Mouse (Mus musculus) right cerebral cortex, postnatal 10 days (tissue): ENCODE data around the gene Mat2a.
"Not testable (repeated sequence)": the region's sequence is repeated elsewhere in the genome, so short reads cannot be mapped to it uniquely, and the experiment has no call there.

ENCODE experiments used
- DNase-seq, 2 experiments: peaks; one replicate each; pipeline ENCODE4 v3.0.0; 2021; ENCODE audit warnings: low spot score in 2 of 2

Mat2a gene

DNA sequence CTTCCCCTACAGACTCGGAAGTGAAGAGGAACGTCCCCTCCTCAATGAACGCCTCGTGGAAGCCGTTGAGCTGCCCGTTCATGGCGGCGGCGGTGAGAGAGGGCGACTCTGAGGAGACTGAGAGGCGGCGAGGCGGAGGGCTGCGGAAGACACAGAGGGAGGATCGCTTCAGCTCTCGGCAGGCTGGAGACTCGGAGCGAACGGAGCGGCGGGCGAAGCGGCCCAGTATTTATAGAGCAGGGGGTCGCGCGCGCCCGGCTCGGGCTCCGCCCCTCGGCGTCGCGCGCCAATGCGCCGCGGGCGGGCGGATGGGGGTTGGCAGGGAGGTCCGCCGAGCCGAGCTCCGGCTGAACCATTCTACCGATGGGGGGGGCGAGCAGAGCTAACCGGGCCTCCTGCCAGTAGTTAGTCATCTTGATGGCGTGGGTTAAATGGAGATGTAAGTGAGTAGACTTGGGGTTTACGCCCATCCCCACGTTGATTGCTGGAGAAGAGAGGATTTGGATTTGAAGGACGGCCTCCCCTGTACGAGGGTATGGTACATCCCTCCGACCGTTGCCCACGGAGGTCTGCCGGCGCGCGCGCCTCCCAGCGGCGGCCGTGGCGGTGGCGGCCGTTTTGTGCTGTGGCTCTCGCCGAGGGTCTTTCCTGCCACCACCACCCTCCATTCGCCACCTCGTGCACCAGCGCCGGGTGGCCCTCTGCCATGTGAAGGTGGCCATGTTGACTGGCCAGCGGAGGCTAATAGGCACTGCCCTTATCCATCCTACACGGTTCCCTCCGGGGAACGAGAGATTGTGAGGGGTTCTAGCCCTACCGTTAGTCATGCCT lies at the start of gene Mat2a:
TSS of gene Mat2a (minus strand) at position 204 of the 831 bp plus-strand sequence.
- peak; percentile 96 to 98 for DNase-seq

DNA sequence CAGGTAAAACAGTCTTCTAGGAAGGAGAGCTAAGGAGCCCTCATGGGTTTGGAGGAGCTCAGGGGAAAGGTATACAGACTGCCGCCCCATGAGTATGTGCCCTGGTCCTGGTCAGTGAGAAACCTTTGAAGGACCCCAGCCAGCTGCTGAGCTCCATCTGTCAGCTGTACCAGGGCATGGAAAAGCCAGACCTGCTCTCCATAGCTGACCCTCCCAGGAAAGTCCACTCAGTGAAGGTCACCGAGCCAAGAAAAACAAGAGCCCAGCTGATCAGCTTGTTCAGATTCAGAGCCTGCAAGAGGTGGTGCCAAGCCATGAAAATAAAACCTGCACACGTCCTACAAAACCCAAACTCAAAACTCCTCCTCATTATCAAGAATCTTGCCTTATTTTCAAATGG lies 49.5 kb upstream of the Mat2a start:
- no peak for DNase-seq

DNA sequence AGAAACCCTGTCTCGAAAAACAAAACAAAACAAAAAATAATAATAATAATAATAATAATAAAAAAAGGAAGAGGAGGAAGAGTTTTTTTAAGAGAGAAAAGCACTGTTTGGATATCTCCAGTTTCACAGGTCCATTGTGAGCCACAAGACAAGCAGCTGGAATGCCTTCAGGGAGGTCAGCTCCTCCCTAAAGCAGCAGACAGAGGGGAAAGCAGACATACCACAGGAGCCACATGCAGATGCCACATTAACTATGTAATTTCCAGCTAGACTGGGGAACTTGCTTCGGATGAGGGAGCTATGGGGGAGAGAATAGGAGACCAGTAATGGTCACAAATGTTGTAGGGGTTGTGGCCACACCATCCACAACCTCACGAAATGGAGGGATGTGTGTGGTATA lies 47.9 kb upstream of the Mat2a start:
- no peak for DNase-seq

DNA sequence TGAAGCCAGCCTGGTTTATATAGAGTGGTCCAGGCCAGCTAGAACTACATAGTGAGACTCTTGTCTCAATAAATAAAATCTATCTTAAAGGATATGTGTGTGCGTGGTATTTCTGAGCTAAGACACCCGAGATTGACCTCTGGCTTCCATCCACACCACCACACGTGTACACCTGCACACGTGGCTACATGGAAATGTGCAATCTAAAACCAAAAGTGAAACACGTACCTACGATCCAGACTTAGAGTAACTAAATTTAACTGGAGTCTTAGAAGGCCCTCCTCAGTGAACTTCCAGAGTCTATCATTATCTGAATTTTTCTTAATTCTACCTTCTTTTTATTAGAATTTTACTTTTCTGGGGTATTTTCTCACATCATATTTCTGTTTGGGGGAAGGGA lies 46.9 kb upstream of the Mat2a start:
- DNase-seq = no peak

DNA sequence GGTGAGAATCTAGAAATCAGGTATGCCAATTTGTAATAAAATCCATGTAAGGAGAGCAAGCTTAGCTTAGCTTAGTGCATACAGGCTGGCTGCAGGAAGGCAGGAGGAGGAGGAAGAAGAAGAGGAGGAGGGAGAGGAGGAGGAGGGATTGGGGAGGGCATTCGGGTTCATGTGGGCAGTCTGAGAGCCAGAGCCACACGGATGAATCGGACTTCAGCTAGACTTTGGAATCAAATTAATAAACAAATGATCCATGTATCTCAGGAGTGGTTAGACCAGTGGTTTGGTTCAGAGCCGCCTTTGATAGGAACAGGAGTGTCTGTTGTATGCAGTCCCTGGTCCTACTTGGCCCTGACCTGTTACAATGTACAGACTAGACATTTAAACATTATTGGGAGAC lies 45.5 kb upstream of the Mat2a start:
- no peak for DNase-seq

DNA sequence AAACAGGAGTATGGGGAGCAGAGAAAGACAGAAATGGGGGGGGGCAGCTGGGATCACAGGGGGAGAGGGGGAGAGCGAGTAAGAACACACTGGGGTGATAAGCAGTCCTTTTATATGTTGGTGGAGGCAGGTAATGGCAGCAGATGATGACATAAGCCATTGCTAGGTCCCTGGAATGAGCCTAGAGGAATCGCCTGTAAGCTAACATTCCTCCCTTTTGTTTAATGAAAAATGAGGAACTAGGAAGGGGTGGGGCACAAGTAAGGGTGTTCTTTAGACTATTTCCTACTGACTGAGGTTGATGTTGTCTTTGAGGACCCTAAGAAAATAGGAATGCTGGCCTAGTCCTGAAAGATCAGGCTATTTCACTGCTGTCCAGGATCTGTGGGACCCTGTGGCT lies 42.8 kb upstream of the Mat2a start:
- no peak for DNase-seq

DNA sequence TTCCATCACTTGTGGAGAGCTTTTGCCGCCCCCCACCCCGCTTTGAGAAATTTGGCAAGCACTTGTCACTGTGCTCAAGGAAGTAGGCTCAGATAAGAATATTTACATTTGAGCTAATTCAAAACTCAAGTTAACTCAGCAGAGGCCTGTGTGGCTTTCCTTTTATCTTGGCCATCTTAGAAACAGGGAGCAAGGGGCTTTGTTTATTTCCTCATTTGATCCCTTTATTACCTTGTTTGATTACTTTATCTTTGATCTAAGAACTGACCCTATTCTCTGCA lies 41.0 kb upstream of the Mat2a start:
- no peak for DNase-seq

DNA sequence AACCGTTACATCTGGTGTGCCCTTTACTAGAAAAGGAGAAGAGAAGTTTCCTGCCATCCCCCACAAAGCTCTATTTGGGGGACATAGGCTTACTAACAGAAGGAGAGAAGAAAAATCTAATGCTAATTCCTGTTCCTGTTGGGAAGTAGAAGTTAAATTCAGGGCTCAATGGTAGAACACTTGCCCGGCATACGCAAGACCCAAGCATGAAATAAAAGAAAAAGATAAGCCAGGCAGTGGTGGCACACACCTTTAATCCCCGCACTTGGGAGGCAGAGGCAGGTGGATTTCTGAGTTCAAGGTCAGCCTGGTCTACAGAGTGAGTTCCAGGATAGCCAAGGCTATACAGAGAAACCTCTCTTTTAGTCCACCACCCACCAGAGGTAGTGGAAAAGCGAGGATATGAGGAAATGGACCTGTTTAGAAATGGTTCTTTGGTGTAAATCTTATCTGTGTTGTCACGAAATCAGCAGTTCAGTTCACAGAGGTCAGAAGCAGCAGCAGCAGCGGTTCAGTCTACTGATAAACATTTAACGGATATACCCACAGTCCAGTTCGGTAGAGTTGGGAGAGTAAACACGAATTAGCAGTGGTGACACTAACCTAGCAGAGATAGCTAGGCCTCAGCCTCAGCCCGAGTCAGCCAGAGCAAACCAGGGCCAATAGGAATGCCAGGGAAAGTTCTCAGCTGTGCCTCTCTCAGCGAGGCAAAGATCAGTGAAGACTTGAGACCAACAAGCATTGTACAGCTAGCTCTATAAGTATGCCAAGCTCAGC lies 40.5 kb upstream of the Mat2a start:
- no peak for DNase-seq

DNA sequence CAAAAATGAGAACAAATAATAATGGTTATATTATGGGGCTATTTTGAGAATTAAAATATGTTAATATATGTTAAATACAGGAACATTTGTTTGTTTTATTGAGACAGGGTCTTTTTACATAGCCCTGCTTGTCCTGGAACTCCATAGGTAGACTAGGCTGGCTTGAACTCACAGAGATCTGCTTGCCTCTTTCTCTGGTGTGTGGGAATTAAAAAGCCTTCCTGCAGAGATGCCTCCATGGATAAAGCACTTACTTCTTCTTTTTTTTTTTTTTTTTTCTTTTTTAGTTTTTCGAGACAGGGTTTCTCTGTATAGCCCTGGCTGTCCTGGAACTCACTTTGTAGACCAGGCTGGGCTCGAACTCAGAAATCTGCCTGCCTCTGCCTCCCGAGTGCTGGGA lies 39.3 kb upstream of the Mat2a start:
- not testable (repeated sequence) for DNase-seq

DNA sequence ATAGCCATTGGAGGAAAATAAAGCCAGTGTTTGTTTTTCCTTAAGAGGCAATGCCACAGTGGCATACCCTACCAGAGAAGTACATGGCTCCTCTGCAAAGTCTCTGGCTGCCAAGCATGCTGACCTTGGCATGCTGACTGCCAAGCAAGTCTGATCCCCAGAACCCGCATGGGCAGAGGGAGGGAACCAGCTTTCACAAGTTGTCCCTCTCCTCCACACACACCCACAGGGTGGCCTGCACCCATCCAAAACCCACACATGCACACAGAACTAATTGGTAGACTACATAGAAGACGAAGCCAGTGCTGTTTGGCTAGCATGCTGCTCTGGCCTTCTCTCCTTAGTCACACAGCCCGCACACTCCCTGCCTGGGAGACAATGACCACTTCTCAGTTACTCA lies 38.3 kb upstream of the Mat2a start:
- DNase-seq = no peak

DNA sequence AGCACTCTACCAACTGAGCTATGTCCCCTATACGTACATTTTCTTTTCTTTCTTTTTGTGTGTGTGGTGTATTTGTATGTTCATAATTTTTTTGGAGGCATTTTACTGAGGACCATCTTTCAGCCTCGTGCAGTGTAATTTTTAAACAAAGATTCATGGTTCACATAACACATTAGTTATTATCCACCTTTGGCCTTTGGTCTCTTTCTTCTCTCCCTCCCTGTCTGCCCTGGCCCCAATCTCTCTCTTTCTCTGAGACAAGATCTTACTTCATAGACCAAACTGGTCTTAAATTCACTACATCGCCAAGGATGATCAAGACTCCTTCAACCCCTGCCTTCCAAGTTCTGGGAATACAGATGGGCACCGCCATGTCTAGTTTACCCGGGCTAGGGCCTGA lies 37.5 kb upstream of the Mat2a start:
- DNase-seq = no peak

DNA sequence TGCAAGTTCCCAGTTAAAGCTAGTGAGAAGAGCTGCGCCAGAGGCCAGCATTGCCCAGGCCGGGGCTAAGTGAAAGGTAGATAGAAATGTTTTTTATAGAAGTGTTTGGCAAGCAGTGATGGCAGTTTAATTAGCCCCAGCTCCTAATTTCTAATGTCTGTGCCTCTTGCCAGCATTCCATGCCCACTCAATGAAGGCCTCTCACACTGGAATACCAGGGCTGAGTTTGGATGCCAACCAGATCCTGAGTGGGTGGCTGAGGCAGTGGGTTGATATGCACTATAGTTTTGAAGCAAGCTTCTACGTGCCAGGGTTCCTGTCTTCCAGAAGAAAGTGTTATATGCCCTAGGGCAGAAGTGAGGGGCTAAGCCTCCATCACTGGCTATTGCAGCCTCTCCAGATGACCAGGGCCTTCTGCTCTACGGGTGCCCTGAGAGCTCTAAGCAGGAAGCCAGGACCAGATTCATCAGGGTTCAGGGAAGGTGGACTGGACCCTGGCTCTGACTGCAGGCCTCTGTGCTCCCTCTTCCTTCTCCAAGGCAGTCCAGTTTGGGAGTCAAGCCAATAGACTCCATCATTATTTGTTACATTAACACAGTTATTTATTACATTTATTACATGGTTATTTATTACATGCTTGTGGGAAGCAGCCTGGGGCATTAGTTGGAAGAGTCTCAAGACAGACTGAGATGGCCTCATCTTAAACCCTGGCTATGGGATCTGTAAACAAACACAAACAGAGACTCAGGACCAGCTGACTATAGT lies 36.0 kb upstream of the Mat2a start:
- peak; percentile 39 to 40 for DNase-seq

DNA sequence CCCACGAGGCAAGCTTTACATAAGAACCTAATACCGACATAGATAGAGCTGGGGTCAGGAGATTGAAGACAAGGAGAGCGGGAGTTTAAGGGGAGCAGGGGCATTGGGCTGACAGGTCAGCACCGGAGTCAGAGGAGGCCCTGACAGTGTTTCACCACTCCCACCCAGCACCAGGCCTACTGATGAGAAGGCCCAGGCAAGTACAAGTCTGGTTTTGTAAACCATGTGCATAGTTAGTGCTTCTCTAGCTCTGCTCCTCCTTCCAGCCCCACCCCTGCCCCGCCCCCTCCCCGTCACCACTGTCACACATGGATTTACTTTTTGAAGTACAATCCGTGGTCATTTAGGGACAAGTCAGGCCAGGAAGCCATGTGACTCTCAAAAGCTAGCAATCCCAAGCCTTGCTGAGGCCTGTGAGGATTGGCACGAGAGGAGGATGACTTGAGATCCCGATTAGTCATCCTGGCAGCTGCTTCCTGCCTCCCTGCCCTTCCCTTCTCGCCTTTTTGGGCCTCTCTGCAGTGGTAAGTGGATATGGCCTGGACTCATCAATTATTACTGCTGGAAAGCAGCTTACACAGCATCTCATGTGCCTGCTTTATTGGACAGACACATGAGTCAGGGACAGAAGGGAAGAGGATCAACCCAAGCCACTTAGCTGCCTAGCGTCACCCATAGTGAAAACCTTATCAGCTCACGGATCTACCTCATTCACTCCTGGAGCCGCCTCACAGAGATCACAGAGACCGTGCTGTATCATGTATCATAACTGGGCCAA lies 34.1 kb upstream of the Mat2a start:
- no peak for DNase-seq

DNA sequence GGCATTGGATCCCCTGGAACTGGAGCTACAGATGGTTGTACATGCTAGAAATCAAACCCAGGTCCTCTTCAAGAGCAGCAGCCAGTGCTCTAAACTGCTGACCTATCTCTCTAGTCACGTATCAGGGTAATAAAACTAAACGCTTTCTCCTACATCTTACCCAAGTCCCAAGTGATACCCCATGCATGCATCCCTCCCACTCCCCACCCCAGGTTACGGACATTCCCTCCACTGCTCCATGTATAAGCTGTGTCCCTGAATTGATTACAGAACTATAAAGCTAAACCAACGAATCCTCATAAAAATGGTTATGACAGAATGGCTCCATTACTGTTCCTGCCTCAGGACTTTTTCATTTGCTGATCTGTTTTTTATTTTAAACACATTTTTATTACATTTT lies 26.8 kb upstream of the Mat2a start:
- DNase-seq = no peak

DNA sequence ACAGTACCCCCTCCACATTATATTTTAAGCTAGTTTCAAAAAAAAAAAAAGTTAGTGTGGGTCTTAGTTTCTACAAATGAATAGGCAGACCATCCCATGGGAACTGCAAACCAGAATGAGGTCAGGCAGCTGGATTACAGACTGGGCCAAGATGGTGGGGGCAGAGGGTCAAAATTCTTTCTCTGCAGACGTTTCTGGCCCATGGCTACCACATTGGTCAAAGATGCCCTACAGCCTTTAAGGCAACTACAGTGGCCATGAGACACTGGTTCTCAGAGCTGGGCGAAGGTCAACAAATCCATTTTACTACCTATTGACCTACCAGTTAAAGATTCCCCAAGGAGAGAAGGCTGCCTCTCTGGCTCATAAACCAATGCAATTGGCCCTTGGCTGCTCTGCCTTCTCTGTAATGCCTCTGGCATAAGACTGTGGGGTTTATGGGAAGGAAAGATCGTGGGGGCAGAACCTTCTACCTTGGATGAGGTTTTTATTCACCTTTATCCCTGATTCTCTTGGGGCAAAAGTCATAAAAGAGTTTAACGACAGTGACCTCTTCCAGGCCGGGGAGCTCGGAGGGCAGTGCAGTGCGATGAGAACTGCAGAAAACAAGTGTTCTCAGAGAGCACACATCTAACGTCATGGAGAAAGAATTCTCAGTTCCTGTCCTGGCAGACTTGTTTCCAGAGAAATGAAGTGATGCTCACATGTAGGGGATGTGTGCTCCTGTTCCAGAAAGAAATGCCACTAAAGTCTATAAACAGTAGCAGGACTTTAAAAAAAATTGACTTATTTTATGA lies 26.2 kb upstream of the Mat2a start:
- DNase-seq = no peak

DNA sequence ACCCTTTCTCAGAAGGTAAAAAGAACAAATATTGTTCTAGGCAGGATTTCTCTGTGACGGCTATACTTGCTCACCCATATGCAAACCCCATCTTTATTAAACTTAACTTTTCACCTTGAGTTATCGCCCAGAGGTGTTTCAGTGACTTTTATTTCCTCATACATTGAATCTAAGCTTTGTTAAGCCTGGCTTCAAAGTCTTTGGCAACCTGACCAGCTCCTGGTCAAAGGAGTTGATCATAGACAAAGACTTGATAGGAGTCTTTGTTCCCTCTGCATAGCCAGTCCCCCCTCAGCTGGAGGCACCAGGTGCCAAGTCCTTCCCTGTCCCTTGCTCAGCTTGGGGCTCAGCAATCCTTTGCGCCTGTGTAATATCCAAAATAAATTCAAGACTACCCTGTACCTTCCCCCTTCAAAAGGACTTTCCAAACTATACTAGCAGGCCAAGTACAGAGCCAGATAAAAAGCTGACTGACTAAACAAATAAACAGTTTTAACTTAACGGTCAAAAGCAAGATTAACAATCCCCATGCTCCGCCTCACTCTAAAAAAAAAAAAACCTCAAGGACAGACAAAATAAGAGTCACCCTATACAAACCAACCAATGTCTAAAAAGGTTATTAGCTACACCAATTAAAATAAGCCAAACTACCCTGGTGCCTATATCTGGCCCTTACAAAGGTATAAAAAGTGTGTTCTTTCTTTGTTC lies 23.3 kb upstream of the Mat2a start:
- not testable (repeated sequence) for DNase-seq

DNA sequence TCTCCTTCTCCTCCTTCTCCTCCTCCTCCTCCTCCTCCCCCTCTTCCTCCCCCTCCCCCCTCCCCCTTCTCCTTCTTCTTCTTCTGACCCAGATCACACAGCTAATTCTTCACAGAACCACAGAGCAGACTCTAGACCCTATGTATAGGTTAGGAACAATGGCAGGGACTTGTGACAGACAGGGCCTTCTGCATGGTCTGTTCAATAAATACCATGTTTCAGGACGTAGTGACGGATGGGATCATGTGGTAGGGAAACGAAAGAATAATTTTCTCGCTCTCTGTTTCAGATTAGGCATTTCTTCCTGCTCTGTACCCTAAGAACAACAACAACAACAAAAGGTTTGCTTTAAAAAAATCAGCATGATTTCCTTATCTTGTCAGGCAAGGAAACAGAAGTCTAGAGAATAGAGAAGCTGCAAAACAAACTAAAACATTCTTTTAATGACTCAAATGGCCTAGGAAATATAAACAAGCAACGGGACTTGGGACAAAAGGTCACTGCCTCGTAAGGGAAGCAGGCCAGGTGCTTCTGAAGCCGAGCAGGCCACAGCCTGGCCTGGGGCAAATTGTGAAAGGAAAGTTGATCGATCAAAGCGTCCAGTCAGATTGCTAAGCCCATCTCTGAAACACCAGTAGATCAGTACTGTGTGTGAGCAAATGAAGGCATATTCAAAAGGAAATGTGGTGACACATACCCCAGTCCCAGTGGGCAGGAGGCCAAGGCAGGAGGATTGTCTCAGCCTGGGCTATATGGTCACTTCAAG lies 20.9 kb upstream of the Mat2a start:
- DNase-seq = no peak

DNA sequence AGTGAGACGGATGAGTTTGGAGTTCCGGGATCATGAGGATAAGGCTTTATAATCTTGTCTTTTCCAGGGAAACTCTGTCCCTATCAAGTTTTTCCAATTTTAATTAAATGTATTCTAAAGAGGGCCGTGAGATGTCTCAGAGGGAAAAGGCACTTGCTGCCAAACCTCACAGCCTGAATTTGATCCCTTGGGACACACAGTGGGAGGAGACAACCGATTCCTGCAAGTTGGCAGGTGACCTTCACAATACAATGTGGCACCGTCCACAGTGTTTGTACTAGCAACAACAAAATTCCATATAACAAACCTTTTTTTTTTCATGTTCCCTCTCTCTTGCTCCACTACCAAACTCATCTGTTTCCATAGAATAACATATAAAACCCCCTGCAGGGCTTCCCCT lies 19.6 kb upstream of the Mat2a start:
- DNase-seq = no peak

DNA sequence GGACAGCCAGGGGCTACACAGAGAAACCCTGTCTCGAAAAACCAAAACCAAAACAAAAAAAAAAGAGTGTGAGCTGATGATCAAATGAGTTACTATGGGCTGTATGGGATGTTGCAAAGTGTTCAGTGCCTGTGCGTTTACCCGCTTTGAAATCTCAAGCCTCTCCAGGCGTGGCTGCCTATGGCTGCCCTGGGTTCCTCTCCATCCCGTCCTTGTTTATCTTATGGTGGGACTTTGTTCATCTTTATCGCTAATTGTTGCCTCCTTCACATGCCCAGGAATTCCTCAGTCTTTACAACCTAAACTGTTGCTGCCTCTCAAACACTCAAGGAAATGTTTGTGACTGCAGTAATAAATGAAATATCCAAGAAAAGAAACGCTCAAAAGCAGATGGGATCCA lies 19.1 kb upstream of the Mat2a start:
- DNase-seq = no peak

DNA sequence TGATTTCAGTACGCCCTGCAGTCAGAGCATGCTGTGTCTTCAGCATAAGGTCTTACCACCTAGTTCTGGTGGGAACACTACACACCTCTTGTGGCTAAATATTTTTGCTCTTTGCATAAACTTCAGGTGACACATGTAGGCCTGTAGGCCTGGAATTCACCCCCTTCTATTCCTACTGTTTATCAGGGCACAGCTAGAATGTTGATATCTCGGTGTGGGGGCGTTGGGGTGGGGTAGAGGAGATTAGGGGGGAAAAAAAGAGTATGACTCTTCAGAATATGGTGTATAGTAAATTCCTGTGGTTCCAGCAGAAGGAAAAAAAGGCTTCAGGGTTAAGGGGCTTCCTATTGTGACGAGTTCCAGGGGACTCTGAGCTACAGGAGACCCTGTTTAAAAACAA lies 17.2 kb upstream of the Mat2a start:
- no peak for DNase-seq
